Mouse (Mus musculus): ENCODE measurements around the gene Dtd1. TPM values are rescaled to one million over a fixed set of nuclear protein-coding genes. Genes with fewer than 3 reads are reported as not detected.
A peak's percentile ranks its signal among the peaks of the same experiment; 100 is the strongest.
"Not testable (repeated sequence)": the region's sequence is repeated elsewhere in the genome, so short reads cannot be mapped to it uniquely, and the experiment has no call there.

Dtd1 gene
- 137 and 144 TPM in 2 replicates for polyA plus RNA-seq (2015; fragmentation: Nextera tagmentation; extraction: Ambion mirVana)

DNA sequence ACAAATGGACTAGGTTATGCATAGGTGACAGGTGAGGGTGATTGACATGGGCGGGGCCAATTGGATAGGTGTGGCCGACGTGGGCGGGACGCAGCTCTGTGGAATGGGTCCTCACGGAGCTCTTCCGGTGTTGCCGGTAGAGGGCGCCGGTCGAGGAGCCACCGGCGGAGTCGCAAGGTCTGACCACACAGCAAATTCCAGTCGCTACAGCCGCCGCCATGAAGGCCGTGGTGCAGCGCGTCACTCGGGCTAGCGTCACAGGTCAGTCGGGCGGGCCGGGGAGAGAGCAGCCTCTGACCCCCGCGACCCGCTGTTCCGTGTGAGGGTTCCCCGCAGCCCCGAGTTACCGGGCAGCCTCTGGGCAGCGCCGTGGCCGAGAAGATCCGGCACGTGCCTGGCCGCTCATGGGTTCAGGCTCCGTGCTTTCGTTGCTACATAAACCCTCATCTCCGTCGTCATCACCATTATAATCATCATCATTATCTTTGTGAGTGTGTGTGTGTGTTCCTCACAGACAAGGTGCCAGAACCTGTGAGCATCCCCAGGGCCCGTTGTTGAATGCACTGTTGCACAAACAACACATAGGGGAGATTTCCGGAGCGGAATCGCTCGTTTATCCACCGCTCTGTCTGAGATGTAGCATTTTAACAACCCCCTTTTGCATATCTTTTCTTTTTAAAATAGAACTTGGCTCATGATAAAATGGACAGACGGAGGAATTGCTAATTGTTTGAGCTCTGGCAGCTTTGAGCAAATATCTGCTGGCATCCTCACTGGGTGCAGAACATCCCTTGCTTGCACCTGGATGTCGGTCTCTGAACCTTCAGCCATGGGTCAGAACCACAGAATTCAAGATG is at the start of gene Dtd1:
TSS of gene Dtd1 (plus strand) at position 67 of the 857 bp plus-strand sequence.
- Histone ChIP-seq H3K9ac (ENCODE audit: low read depth, low read length) (peak within 1 kb of the TSS; percentile 91), H3K4me3 (ENCODE audit: low read length) (peak within 1 kb of the TSS; percentile 77), H3K9me3 (ENCODE audit: control insufficient read depth, low read length) (no peaks in the 10 kb centered on the region), H3K27me3 (replicated peaks; ENCODE audit: control insufficient read depth, insufficient read depth, low read length) (no peaks in the 10 kb centered on the region), H3K27ac (ENCODE audit: low read depth, low read length) (peak within 1 kb of the TSS; percentile 86), H3K4me1 (ENCODE audit: control insufficient read depth, insufficient read depth, low read depth, low read length) (peaks cover 8% of the 10 kb centered on the region), H3K4me2 (ENCODE audit: low read length) (peak within 1 kb of the TSS; percentile 70), H3K36me3 (ENCODE audit: control insufficient read depth, insufficient read depth, low read length) (peaks cover 10% of the 10 kb centered on the region; the same call in 1 of the 2 replicates)
- 1% methylated on average over 44 of the region's 50 CpGs for WGBS
- peak; percentile 94 for ATAC-seq

DNA sequence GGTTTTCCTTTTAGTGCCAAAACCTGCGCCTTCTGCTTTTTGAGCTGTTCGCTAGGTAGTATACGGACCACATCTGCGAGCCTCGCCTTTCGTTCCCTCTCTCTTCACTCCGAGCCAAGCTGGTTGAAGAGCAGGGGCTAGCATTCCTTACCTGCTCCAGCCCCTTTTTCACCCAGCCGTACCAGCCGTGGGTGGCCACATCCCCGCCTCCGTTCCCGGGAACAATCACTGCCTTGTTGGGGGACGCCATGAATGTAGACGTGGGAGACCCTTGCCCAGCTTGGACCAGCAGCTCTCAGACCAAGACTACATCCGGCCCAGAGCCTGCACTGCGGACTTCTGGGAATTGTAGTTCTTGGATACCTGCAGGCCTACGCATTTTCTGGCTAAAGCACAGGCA is 49.2 kb upstream of the Dtd1 start, which contains the start of gene Rbbp9:
TSS of gene Rbbp9 (minus strand) at position 341 of the 400 bp plus-strand sequence.
- H3K4me3 ChIP-seq (ENCODE audit: low read length), result peak within 1 kb of the TSS; percentile 82
- WGBS, result under 1% methylated on average over 17 of the region's 17 CpGs
- H3K36me3 ChIP-seq (ENCODE audit: control insufficient read depth, insufficient read depth, low read length), result peaks cover 6% of the 10 kb centered on the region
- H3K9me3 ChIP-seq (ENCODE audit: control insufficient read depth, low read length), result no peaks in the 10 kb centered on the region
- H3K9ac ChIP-seq (ENCODE audit: low read depth, low read length), result peak within 1 kb of the TSS; percentile 93
- peaks cover 8% of the 10 kb centered on the region for H3K4me1 ChIP-seq (ENCODE audit: control insufficient read depth, insufficient read depth, low read depth, low read length)
- peak; percentile 98 for ATAC-seq
- H3K4me2 ChIP-seq (ENCODE audit: low read length), result peak within 1 kb of the TSS; percentile 64
- peak within 1 kb of the TSS; percentile 86 for H3K27ac ChIP-seq (ENCODE audit: low read depth, low read length)
- no peaks in the 10 kb centered on the region for H3K27me3 ChIP-seq (replicated peaks; ENCODE audit: control insufficient read depth, insufficient read depth, low read length)

DNA sequence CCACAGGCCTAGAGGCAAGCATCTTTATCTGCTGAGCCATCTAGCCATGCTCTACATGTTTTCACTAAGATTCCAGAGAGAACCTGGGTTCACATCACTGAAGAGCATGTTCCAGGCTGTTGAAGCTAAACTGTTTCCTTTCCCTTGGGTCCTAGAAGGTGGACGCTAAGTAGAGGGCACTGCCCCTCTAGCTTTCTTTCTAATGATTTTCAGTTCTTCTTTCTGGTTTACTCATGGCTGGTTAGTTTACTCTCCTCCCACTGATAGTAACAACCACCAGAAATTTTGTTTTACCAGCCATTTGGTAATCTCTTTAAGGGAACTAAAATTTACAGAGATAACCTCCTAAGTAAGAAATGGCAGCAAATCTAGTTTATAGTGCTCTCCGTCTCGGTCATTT is 45.8 kb upstream of the Dtd1 start:
- Histone ChIP-seq H3K4me3 (ENCODE audit: low read length) (no peak overlapping the region), H3K36me3 (ENCODE audit: control insufficient read depth, insufficient read depth, low read length) (no peaks in the 10 kb centered on the region), H3K4me1 (ENCODE audit: control insufficient read depth, insufficient read depth, low read depth, low read length) (peaks cover 16% of the 10 kb centered on the region), H3K27me3 (replicated peaks; ENCODE audit: control insufficient read depth, insufficient read depth, low read length) (no peaks in the 10 kb centered on the region), H3K9ac (ENCODE audit: low read depth, low read length) (no peak overlapping the region), H3K27ac (ENCODE audit: low read depth, low read length) (no peak overlapping the region), H3K4me2 (ENCODE audit: low read length) (no peak overlapping the region), H3K9me3 (ENCODE audit: control insufficient read depth, low read length) (no peaks in the 10 kb centered on the region)
- no peak for ATAC-seq
- 99% methylated on average over 3 of the region's 3 CpGs for WGBS

- Histone ChIP-seq H3K27ac (ENCODE audit: low read depth, low read length) (peak overlapping the region; percentile 71), H3K27me3 (replicated peaks; ENCODE audit: control insufficient read depth, insufficient read depth, low read length) (no peaks in the 10 kb centered on the region), H3K4me1 (ENCODE audit: control insufficient read depth, insufficient read depth, low read depth, low read length) (peaks cover 12% of the 10 kb centered on the region), H3K9me3 (ENCODE audit: control insufficient read depth, low read length) (no peaks in the 10 kb centered on the region), H3K9ac (ENCODE audit: low read depth, low read length) (peak overlapping the region; percentile 62), H3K36me3 (ENCODE audit: control insufficient read depth, insufficient read depth, low read length) (no peaks in the 10 kb centered on the region; the same call in 1 of the 2 replicates), H3K4me2 (ENCODE audit: low read length) (peak overlapping the region; percentile 64), H3K4me3 (ENCODE audit: low read length) (peak overlapping the region; percentile 93)
- no peak for ATAC-seq
- 2% methylated on average over 14 of the region's 14 CpGs for WGBS
Observed at GRCm38 (mm10) chr2:144555286-144555819, 44.3 kb upstream of the Dtd1 start.

DNA sequence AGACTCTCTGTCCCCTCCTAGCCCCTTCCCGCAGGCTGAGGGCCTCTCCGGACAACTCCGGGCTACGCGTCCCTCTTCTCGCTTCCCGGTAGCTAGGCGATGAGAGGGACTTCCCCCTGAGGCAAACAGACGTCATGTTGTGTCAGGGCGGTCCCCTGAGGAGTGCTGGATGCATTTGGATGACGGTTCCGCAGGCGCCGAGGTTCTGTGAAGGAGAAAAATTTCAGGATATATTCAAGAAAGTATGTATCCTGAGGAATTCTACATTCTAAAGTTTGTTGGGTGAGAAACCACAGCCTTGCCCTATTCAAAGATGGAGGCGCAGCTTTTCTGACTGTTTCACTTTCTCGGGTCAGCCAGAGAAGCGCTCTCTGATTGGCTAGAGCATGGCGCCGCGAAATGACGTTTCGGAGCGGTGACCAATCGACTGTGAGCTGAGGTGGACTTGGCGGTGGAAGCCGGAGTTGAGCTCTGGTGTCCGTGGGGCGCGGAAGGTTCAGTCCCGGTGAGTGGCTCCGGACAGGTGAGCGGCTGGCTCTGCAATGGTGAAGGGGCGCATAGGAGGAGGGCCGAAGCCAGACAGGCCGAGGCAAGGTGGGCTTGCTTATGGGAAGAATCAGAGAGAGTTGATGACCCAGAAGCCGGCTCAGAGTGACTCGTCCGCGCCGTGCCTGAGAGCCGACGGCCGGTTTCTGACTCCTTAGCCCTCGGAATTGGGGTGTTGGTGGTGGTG is 43.7 kb upstream of the Dtd1 start, which contains the start of gene Sec23b:
TSS of gene Sec23b (plus strand) at position 410 of the 733 bp plus-strand sequence.
- Histone ChIP-seq H3K27ac (ENCODE audit: low read depth, low read length) (peak within 1 kb of the TSS; percentile 71), H3K4me3 (ENCODE audit: low read length) (peak within 1 kb of the TSS; percentile 93), H3K4me2 (ENCODE audit: low read length) (peak within 1 kb of the TSS; percentile 70), H3K9ac (ENCODE audit: low read depth, low read length) (peak within 1 kb of the TSS; percentile 81), H3K4me1 (ENCODE audit: control insufficient read depth, insufficient read depth, low read depth, low read length) (peaks cover 12% of the 10 kb centered on the region), H3K36me3 (ENCODE audit: control insufficient read depth, insufficient read depth, low read length) (no peaks in the 10 kb centered on the region; the same call in 1 of the 2 replicates), H3K27me3 (replicated peaks; ENCODE audit: control insufficient read depth, insufficient read depth, low read length) (no peaks in the 10 kb centered on the region), H3K9me3 (ENCODE audit: control insufficient read depth, low read length) (no peaks in the 10 kb centered on the region)
- peak; percentile 99 for ATAC-seq
- WGBS, result under 1% methylated on average over 44 of the region's 44 CpGs

DNA sequence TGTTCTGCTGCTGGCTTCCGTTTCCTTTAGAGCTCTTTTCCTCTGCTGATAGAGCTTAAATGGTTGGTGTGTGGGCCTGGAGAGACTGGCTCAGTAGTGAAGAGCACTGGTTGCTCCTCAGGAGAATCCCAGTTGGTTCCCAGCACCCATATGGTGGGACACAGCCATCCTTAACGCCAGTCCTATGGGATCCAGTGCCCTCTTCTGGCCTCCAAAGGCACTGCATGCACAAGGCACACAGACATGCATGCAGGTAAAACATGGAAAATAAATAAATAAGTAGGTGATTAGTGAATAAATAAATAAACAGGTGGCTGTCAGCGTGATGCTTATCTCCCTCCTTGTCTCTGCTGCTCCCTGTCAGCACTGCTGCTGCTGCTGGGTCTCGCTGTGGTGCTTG is 11.0 kb upstream of the Dtd1 start:
- Histone ChIP-seq H3K4me3 (ENCODE audit: low read length) (no peak overlapping the region), H3K36me3 (ENCODE audit: control insufficient read depth, insufficient read depth, low read length) (peaks cover 39% of the 10 kb centered on the region), H3K9ac (ENCODE audit: low read depth, low read length) (no peak overlapping the region), H3K4me2 (ENCODE audit: low read length) (no peak overlapping the region), H3K9me3 (ENCODE audit: control insufficient read depth, low read length) (no peaks in the 10 kb centered on the region), H3K27me3 (replicated peaks; ENCODE audit: control insufficient read depth, insufficient read depth, low read length) (no peaks in the 10 kb centered on the region), H3K4me1 (ENCODE audit: control insufficient read depth, insufficient read depth, low read depth, low read length) (no peaks in the 10 kb centered on the region), H3K27ac (ENCODE audit: low read depth, low read length) (no peak overlapping the region)
- ATAC-seq, result no peak
- 88% methylated on average over 4 of the region's 4 CpGs for WGBS

DNA sequence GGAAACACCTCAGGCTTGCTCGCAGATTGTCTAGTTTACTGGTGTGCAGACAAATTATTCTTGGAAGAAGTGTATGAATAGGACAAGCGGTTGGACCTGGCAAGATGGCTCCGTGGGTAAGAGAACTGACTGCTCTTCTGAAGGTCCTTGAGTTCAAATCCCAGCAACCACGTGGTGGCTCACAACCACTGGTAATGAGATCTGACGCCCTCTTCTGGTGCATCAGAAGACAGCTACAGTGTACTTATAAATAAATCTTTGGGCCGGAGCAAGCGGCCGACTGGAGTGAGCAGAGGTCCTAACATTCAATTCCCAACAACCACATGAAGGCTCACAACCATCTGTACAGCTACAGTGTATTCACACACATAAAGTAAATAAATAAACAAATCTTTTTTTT is 6.7 kb upstream of the Dtd1 start:
- H3K4me3 ChIP-seq (ENCODE audit: low read length); H3K27ac ChIP-seq (ENCODE audit: low read depth, low read length); H3K9me3 ChIP-seq (ENCODE audit: control insufficient read depth, low read length); H3K4me2 ChIP-seq (ENCODE audit: low read length); H3K9ac ChIP-seq (ENCODE audit: low read depth, low read length); H3K4me1 ChIP-seq (ENCODE audit: control insufficient read depth, insufficient read depth, low read depth, low read length); H3K27me3 ChIP-seq (replicated peaks; ENCODE audit: control insufficient read depth, insufficient read depth, low read length); ATAC-seq: not testable (repeated sequence)
- WGBS, result 66% methylated on average over 8 of the region's 8 CpGs
- H3K36me3 ChIP-seq (ENCODE audit: control insufficient read depth, insufficient read depth, low read length), result peaks cover 16% of the 10 kb centered on the region

- 2% methylated on average over 31 of the region's 31 CpGs for WGBS
- peak within 1 kb of the TSS; percentile 72 for H3K9ac ChIP-seq (ENCODE audit: low read depth, low read length)
- H3K27ac ChIP-seq (ENCODE audit: low read depth, low read length), result peak within 1 kb of the TSS; percentile 40; the same call in 1 of the 2 replicates
- no peaks in the 10 kb centered on the region for H3K27me3 ChIP-seq (replicated peaks; ENCODE audit: control insufficient read depth, insufficient read depth, low read length)
- peak within 1 kb of the TSS; percentile 65 for H3K4me3 ChIP-seq (ENCODE audit: low read length)
- peaks cover 4% of the 10 kb centered on the region; the same call in 1 of the 2 replicates for H3K4me1 ChIP-seq (ENCODE audit: control insufficient read depth, insufficient read depth, low read depth, low read length)
- H3K4me2 ChIP-seq (ENCODE audit: low read length), result peak within 1 kb of the TSS; percentile 70
- peak; percentile 98 for ATAC-seq
- no peaks in the 10 kb centered on the region for H3K9me3 ChIP-seq (ENCODE audit: control insufficient read depth, low read length)
- peaks cover 7% of the 10 kb centered on the region; the same call in 1 of the 2 replicates for H3K36me3 ChIP-seq (ENCODE audit: control insufficient read depth, insufficient read depth, low read length)
Observed at GRCm38 (mm10) chr2:144593951-144594651, 5.6 kb upstream of the Dtd1 start, which contains the start of gene Smim26. TSS of gene Smim26 (plus strand) at chr2:144594054.
